Mouse (Mus musculus) lung, adult 2 months (tissue): ENCODE measurements around the gene Psme4. TPM values are rescaled to one million over a fixed set of nuclear protein-coding genes. Genes with fewer than 3 reads are reported as not detected.
A peak's percentile ranks its signal among the peaks of the same experiment; 100 is the strongest.

ENCODE experiments used
- DNase-seq: peaks from one replicate; pipeline ENCODE4 v3.0.0; 2022
- H3K4me1 ChIP-seq: fragments of 200-500 bp; 2 replicates; pipeline ENCODE4 v1.6.1; 2011; ENCODE audit warnings: low read length; ENCODE audit not compliant: control insufficient read depth, insufficient read depth
- H3K4me3 ChIP-seq: fragments of 200-500 bp; replicated peaks from 2 replicates; pipeline ENCODE3; 2011; ENCODE audit warnings: low read depth, mild to moderate bottlenecking, control low read depth, low read length; ENCODE audit errors: extremely low read depth
- CTCF ChIP-seq: fragments of 200-500 bp; IDR thresholded peaks from 2 replicates; pipeline ENCODE4 v1.5.1; 2011; ENCODE audit warnings: mild to moderate bottlenecking, low read length, control low read depth; ENCODE audit not compliant: insufficient read depth
- POLR2A ChIP-seq: fragments of 200-500 bp; IDR thresholded peaks from 2 replicates; pipeline ENCODE4 v1.6.1; 2011; ENCODE audit warnings: low read depth, mild to moderate bottlenecking, control low read depth, low read length, borderline replicate concordance; ENCODE audit errors: extremely low read depth
- WGBS: fragments of 180-500 bp; shearing (Covaris S2); methylation state at CpG from one replicate; pipeline ENCODE4 v1.1.7; 2018; 5-methylcytosine and 5-hydroxymethylcytosine counted together
- polyA plus RNA-seq: library from polyadenylated mRNA; depleted of rRNA; stranded (reverse); fragments of >200 nt; gene quantifications from 2 replicates; pipeline ENCODE4 v1.2.3, GENCODE M21; 2012; rRNA removed

Gene Psme4
- polyA plus RNA-seq, 1 experiment, result 11.1 TPM

- WGBS, result 62% methylated on average over 1 of the region's 1 CpGs
- no peak for DNase-seq
- TF ChIP-seq POLR2A, result no peak
- Histone ChIP-seq H3K4me1 (no peaks in the 10 kb centered on the region), H3K4me3 (no peak overlapping the region)
These were observed 72.8 kb downstream of the Psme4 start for GRCm38 (mm10) chr11:30844355-30844754.

DNA sequence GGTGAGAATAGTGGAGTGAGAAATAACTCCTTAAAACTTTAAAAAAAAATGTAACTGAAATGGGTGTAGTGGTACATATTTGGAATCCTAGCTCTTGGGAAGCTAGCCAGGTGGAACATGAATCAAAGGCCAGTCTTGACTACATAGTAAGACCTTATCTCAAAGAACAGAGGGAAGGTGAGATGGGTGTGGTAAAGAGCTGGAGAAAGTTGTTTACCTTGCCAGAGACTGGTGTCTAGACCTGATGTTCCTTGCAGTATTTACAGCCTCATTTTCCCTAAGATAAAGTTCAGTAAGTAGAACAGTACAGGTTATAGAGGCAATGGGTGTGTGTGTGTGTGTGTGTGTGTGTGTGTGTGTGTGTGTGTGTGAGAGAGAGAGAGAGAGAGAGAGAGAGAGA is 100.9 kb downstream of the Psme4 start:
- DNase-seq, result no peak
- Histone ChIP-seq H3K4me1 (no peaks in the 10 kb centered on the region), H3K4me3 (no peak overlapping the region)
- TF ChIP-seq CTCF, result no peak
- TF ChIP-seq POLR2A, result no peak

- H3K4me1 ChIP-seq, result no peaks in the 10 kb centered on the region; the same call in 1 of the 2 replicates
- H3K4me3 ChIP-seq, result peak within 1 kb of the TSS; percentile 34
- TF ChIP-seq POLR2A (no peak), CTCF (no peak)
- DNase-seq, result peak; percentile 40
- WGBS, result 6% methylated on average over 41 of the region's 41 CpGs
These were observed 113.8 kb downstream of the Psme4 start, which contains the start of the genes Gpr75 and Asb3 for GRCm38 (mm10) chr11:30885171-30885871. Gpr75 (plus strand) TSS chr11:30885358. Asb3 (plus strand) TSS chr11:30885416.

- 84% methylated on average over 2 of the region's 2 CpGs for WGBS
- Histone ChIP-seq H3K4me3 (no peak overlapping the region), H3K4me1 (no peaks in the 10 kb centered on the region; the same call in 1 of the 2 replicates)
- no peak for TF ChIP-seq CTCF
- TF ChIP-seq POLR2A, result no peak
- DNase-seq, result no peak
These were observed 116.6 kb downstream of the Psme4 start for GRCm38 (mm10) chr11:30888153-30888552.

DNA sequence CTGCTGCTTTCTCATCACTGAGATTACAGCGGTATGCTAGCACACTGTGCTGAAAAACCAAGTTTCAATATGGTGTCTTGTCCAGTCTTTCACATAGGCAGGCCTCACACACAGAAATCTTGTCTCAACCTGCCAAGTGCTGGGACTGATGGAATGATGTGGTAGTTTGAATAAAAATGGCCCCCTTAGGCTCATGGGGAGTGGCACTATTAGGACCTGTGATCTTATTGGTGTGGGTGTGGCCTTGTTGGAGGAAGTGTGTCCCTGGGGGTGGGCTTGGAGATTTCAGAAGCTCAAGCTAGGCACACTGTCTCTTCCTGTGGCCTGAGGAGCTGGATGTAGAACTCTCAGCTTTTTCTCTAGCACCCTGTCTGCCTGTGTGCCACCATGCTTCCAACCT is 124.7 kb downstream of the Psme4 start:
- DNase-seq, result no peak
- no peak for TF ChIP-seq POLR2A
- WGBS, result 93% methylated on average over 1 of the region's 1 CpGs
- H3K4me1 ChIP-seq, result no peaks in the 10 kb centered on the region
- H3K4me3 ChIP-seq, result no peak overlapping the region

DNA sequence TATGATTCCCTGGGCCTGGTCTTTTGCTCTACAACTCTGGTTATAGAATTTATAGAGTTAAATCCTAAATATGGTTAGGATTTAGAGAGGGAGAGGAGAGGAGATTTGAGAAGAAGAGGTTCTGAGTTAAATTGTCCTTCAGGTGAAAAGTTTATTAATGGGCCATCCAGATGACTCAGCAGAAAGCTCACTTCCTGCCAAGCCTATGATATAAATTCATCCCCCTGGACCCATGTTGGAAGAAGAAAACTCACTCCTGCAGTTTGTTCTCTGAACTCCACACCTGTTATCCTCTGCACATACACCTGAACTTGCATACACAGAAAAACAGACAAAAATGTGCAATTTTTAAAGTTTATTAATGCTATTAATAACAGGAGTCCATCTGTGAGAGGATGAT is 127.8 kb downstream of the Psme4 start:
- no peak overlapping the region for H3K4me3 ChIP-seq
- no peak for TF ChIP-seq CTCF
- no peak for TF ChIP-seq POLR2A
- no peak for DNase-seq
- no peaks in the 10 kb centered on the region for H3K4me1 ChIP-seq

GRCm38 (mm10) chr11:30912311-30912710 is 140.8 kb downstream of the Psme4 start:
- no peak for DNase-seq
- no peak overlapping the region for H3K4me3 ChIP-seq
- TF ChIP-seq CTCF, result no peak
- TF ChIP-seq POLR2A, result no peak
- no peaks in the 10 kb centered on the region for H3K4me1 ChIP-seq
- 92% methylated on average over 3 of the region's 3 CpGs for WGBS

DNA sequence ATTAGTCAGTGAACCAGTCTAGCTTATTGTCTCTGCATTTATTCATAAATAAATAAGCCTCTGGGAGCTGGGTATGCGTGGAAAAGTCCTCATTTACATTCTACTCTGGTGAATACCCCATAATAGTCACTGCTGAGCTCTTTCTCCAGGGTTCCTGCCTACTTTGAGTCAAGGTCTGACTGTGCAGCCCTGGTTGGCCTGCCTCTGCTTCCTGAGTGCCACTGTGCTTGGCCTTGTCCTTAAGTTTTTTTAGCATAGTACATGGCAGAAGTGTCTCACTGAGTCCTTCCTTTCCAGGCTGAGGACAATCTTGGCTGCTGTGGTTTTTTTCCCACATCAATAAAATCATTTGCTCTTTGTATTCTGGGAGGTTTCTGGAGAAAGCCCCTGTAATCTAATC is 149.1 kb downstream of the Psme4 start:
- TF ChIP-seq POLR2A (no peak), CTCF (no peak)
- Histone ChIP-seq H3K4me1 (no peaks in the 10 kb centered on the region), H3K4me3 (no peak overlapping the region)
- no peak for DNase-seq
- 76% methylated on average over 1 of the region's 1 CpGs for WGBS

DNA sequence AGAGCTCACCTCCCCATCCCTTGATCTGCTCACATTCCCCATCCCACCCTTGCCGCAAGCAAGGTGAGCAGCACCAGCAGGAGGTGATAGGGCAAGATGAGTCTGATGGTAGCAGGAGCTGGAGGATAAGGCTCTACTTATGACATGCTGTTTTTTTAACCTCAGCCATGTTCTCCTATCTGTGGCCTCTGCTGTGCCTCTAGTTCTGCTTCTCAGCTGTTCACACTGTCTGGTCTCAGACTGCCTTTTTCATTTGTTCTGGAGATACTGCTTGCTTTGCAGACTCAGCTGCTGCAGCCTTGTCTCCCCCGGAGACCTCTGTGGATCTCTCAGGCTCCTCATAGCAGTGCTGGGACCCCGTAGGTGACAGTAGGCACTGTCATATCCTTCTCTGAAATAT is 151.8 kb downstream of the Psme4 start:
- no peak for TF ChIP-seq CTCF
- no peak for TF ChIP-seq POLR2A
- H3K4me1 ChIP-seq, result no peaks in the 10 kb centered on the region
- no peak overlapping the region for H3K4me3 ChIP-seq
- no peak for DNase-seq
- 98% methylated on average over 3 of the region's 3 CpGs for WGBS

GRCm38 (mm10) chr11:30928079-30928478 is 156.6 kb downstream of the Psme4 start:
- H3K4me1 ChIP-seq, result no peaks in the 10 kb centered on the region
- no peak for DNase-seq
- TF ChIP-seq POLR2A (no peak), CTCF (no peak)
- H3K4me3 ChIP-seq, result no peak overlapping the region

GRCm38 (mm10) chr11:30928498-30928897 is 157.0 kb downstream of the Psme4 start:
- DNase-seq, result no peak
- no peaks in the 10 kb centered on the region for H3K4me1 ChIP-seq
- H3K4me3 ChIP-seq, result no peak overlapping the region
- TF ChIP-seq POLR2A, result no peak
- TF ChIP-seq CTCF, result no peak
- 100% methylated on average over 1 of the region's 1 CpGs for WGBS

Other genes with a start within 250 kb of the Psme4 start
- gene Acyp2, start 122.1 kb upstream of the Psme4 start, polyA plus RNA-seq, result 6.1 and 10.3 TPM in 2 replicates
- 0.05 and 0.07 TPM in 2 replicates for gene Gpr75, start 113.6 kb downstream of the Psme4 start, polyA plus RNA-seq
- 1.5 and 2.7 TPM in 2 replicates for gene Asb3, start 113.7 kb downstream of the Psme4 start, polyA plus RNA-seq
- gene Erlec1, start 182.6 kb downstream of the Psme4 start, polyA plus RNA-seq, result 16.3 and 22.0 TPM in 2 replicates
- 1.6 and 1.8 TPM in 2 replicates for gene Chac2, start 214.6 kb downstream of the Psme4 start, polyA plus RNA-seq